Mouse (Mus musculus): ENCODE measurements at regions not wholly inside any gene's neighbourhood (a gene's known extent, or its start where the extent isn't known, plus 50 kb on each side); places are given as distances from the start of the nearest gene placed in this dataset.

- TF ChIP-seq CTCF (IDR thresholded peaks at IDR 0.05; ENCODE audit: low read depth, low read length): no peak
- TF ChIP-seq POLR2A (IDR thresholded peaks at IDR 0.05; ENCODE audit: extremely low read depth, insufficient read depth, low read length): no peak
These were observed 241.5 kb downstream of the Lipi start for GRCm38 (mm10) chr16:75344201-75344927.

Data from liver, adult 2 months (tissue).